Mouse (Mus musculus) hindbrain, embryonic 13.5 days (tissue): ENCODE measurements around the gene Hmx1. TPM values are rescaled to one million over a fixed set of nuclear protein-coding genes. Genes with fewer than 3 reads are reported as not detected.

Experiments used
- ATAC-seq: fragments of 200-750 bp; cut with Nextera tagmentation; 2 replicates; pipeline ENCODE4 v1.8.0; 2017; ENCODE audit warnings: moderate TSS enrichment; ENCODE audit not compliant: low FRiP score
- H3K27ac ChIP-seq: fragments of 300-500 bp; sonication (generic); 2 replicates; pipeline ENCODE4 v1.5.1; 2015; ENCODE audit warnings: inconsistent platforms, mild to moderate bottlenecking, moderate library complexity
- H3K27me3 ChIP-seq: fragments of 300-500 bp; sonication (generic); 2 replicates; pipeline ENCODE4 v1.6.1; 2015; ENCODE audit warnings: mild to moderate bottlenecking, inconsistent platforms
- H3K36me3 ChIP-seq: fragments of 300-500 bp; sonication (generic); 2 replicates; pipeline ENCODE4 v1.6.1; 2015; ENCODE audit warnings: mild to moderate bottlenecking, inconsistent platforms
- H3K4me1 ChIP-seq: fragments of 300-500 bp; sonication (generic); replicated peaks from 2 replicates; pipeline ENCODE4 v1.6.1; 2015; ENCODE audit warnings: inconsistent platforms
- H3K4me2 ChIP-seq: fragments of 300-500 bp; sonication (generic); 2 replicates; pipeline ENCODE4 v1.6.1; 2015; ENCODE audit warnings: inconsistent platforms, mild to moderate bottlenecking, moderate library complexity
- H3K4me3 ChIP-seq: fragments of 300-500 bp; sonication (generic); 2 replicates; pipeline ENCODE4 v1.5.1; 2015; ENCODE audit warnings: mild to moderate bottlenecking, inconsistent platforms
- H3K9ac ChIP-seq: fragments of 300-500 bp; sonication (generic); 2 replicates; pipeline ENCODE4 v1.6.1; 2015; ENCODE audit warnings: mild to moderate bottlenecking, inconsistent platforms
- H3K9me3 ChIP-seq: fragments of 300-500 bp; sonication (generic); 2 replicates; pipeline ENCODE4 v1.6.1; 2016; ENCODE audit warnings: inconsistent platforms
- WGBS: fragments of 180-500 bp; shearing (Covaris S2); methylation state at CpG from one replicate; pipeline ENCODE4 v1.1.7; 2015; 5-methylcytosine and 5-hydroxymethylcytosine counted together
- polyA plus RNA-seq: library from polyadenylated mRNA; unstranded; fragments of >200 nt; fragmentation: Nextera tagmentation; extraction: Ambion mirVana; gene quantifications from 2 replicates; pipeline ENCODE4 v1.2.1, GENCODE M21; 2015

Hmx1 gene
- polyA plus RNA-seq, 1 experiment from 2014 or later: 1.5 TPM

- no peaks in the 10 kb centered on the region for H3K36me3 ChIP-seq
- no peak overlapping the region for H3K4me2 ChIP-seq
- H3K27me3 ChIP-seq: peaks cover 98% of the 10 kb centered on the region
- no peaks in the 10 kb centered on the region for H3K4me1 ChIP-seq
- no peak overlapping the region for H3K27ac ChIP-seq
- WGBS: 52% methylated on average over 9 of the region's 9 CpGs
- no peak overlapping the region for H3K9ac ChIP-seq
- no peaks in the 10 kb centered on the region for H3K9me3 ChIP-seq
- no peak overlapping the region for H3K4me3 ChIP-seq
- ATAC-seq: no peak
These were observed 18.6 kb downstream of the Hmx1 start for GRCm38 (mm10) chr5:35407411-35407930.

GRCm38 (mm10) chr5:35411028-35411427, 22.1 kb downstream of the Hmx1 start:
- H3K4me1 ChIP-seq: no peaks in the 10 kb centered on the region
- H3K36me3 ChIP-seq: no peaks in the 10 kb centered on the region
- 73% methylated on average over 10 of the region's 10 CpGs for WGBS
- no peak overlapping the region for H3K4me3 ChIP-seq
- no peak overlapping the region for H3K27ac ChIP-seq
- H3K9me3 ChIP-seq: no peaks in the 10 kb centered on the region
- ATAC-seq: no peak
- no peak overlapping the region for H3K9ac ChIP-seq
- no peak overlapping the region for H3K4me2 ChIP-seq
- peaks cover 98% of the 10 kb centered on the region for H3K27me3 ChIP-seq

- Histone ChIP-seq H3K4me1 (no peaks in the 10 kb centered on the region), H3K4me3 (no peak overlapping the region), H3K9me3 (no peaks in the 10 kb centered on the region), H3K36me3 (no peaks in the 10 kb centered on the region), H3K4me2 (no peak overlapping the region), H3K27me3 (peaks cover 98% of the 10 kb centered on the region), H3K9ac (no peak overlapping the region), H3K27ac (no peak overlapping the region)
- 51% methylated on average over 12 of the region's 12 CpGs for WGBS
- no peak for ATAC-seq
These were observed 23.9 kb downstream of the Hmx1 start for GRCm38 (mm10) chr5:35412833-35413232.

- Histone ChIP-seq H3K9me3 (no peaks in the 10 kb centered on the region), H3K36me3 (no peaks in the 10 kb centered on the region), H3K27me3 (peaks cover 83% of the 10 kb centered on the region), H3K4me3 (no peak overlapping the region), H3K9ac (no peak overlapping the region), H3K4me2 (no peak overlapping the region), H3K27ac (no peak overlapping the region), H3K4me1 (no peaks in the 10 kb centered on the region)
- no peak for ATAC-seq
- 20% methylated on average over 7 of the region's 7 CpGs for WGBS
These were observed 28.8 kb downstream of the Hmx1 start for GRCm38 (mm10) chr5:35417707-35418106.

- H3K4me1 ChIP-seq: peaks cover 14% of the 10 kb centered on the region; the same call in 1 of the 2 replicates
- peaks cover 55% of the 10 kb centered on the region for H3K27me3 ChIP-seq
- no peaks in the 10 kb centered on the region for H3K9me3 ChIP-seq
- no peak overlapping the region for H3K4me3 ChIP-seq
- H3K36me3 ChIP-seq: no peaks in the 10 kb centered on the region
- 76% methylated on average over 4 of the region's 4 CpGs for WGBS
- no peak for ATAC-seq
- H3K9ac ChIP-seq: no peak overlapping the region
- no peak overlapping the region for H3K4me2 ChIP-seq
- H3K27ac ChIP-seq: no peak overlapping the region
These were observed 32.7 kb downstream of the Hmx1 start for GRCm38 (mm10) chr5:35421622-35422021.

GRCm38 (mm10) chr5:35425218-35425617, 36.3 kb downstream of the Hmx1 start:
- H3K27ac ChIP-seq: no peak overlapping the region
- no peak overlapping the region for H3K4me3 ChIP-seq
- H3K4me2 ChIP-seq: no peak overlapping the region
- H3K27me3 ChIP-seq: peaks cover 56% of the 10 kb centered on the region
- H3K36me3 ChIP-seq: no peaks in the 10 kb centered on the region
- no peaks in the 10 kb centered on the region for H3K9me3 ChIP-seq
- peaks cover 16% of the 10 kb centered on the region; the same call in 1 of the 2 replicates for H3K4me1 ChIP-seq
- ATAC-seq: no peak
- no peak overlapping the region for H3K9ac ChIP-seq
- 6% methylated on average over 11 of the region's 11 CpGs for WGBS

GRCm38 (mm10) chr5:35427901-35428300, 39.0 kb downstream of the Hmx1 start:
- no peak for ATAC-seq
- no peaks in the 10 kb centered on the region for H3K36me3 ChIP-seq
- H3K27ac ChIP-seq: no peak overlapping the region
- 72% methylated on average over 6 of the region's 6 CpGs for WGBS
- H3K27me3 ChIP-seq: peaks cover 48% of the 10 kb centered on the region
- H3K9ac ChIP-seq: no peak overlapping the region
- no peak overlapping the region for H3K4me2 ChIP-seq
- H3K4me3 ChIP-seq: no peak overlapping the region
- H3K4me1 ChIP-seq: peaks cover 24% of the 10 kb centered on the region
- no peaks in the 10 kb centered on the region for H3K9me3 ChIP-seq

GRCm38 (mm10) chr5:35428421-35428820, 39.5 kb downstream of the Hmx1 start:
- 93% methylated on average over 6 of the region's 6 CpGs for WGBS
- H3K4me3 ChIP-seq: no peak overlapping the region
- no peak overlapping the region for H3K27ac ChIP-seq
- peaks cover 43% of the 10 kb centered on the region for H3K27me3 ChIP-seq
- no peak for ATAC-seq
- no peak overlapping the region for H3K4me2 ChIP-seq
- H3K9me3 ChIP-seq: no peaks in the 10 kb centered on the region
- peaks cover 24% of the 10 kb centered on the region for H3K4me1 ChIP-seq
- no peaks in the 10 kb centered on the region for H3K36me3 ChIP-seq
- H3K9ac ChIP-seq: no peak overlapping the region

GRCm38 (mm10) chr5:35432098-35432497, 43.2 kb downstream of the Hmx1 start:
- H3K27me3 ChIP-seq: peaks cover 38% of the 10 kb centered on the region
- H3K4me1 ChIP-seq: peaks cover 13% of the 10 kb centered on the region; the same call in 1 of the 2 replicates
- 64% methylated on average over 6 of the region's 6 CpGs for WGBS
- no peak overlapping the region for H3K4me2 ChIP-seq
- H3K4me3 ChIP-seq: no peak overlapping the region
- no peaks in the 10 kb centered on the region for H3K36me3 ChIP-seq
- no peak overlapping the region for H3K9ac ChIP-seq
- no peak for ATAC-seq
- no peak overlapping the region for H3K27ac ChIP-seq
- no peaks in the 10 kb centered on the region for H3K9me3 ChIP-seq

- no peak overlapping the region for H3K9ac ChIP-seq
- no peak overlapping the region for H3K4me2 ChIP-seq
- H3K27me3 ChIP-seq: peaks cover 23% of the 10 kb centered on the region
- no peaks in the 10 kb centered on the region for H3K36me3 ChIP-seq
- 38% methylated on average over 5 of the region's 5 CpGs for whole genome bisulfite sequencing
- H3K4me1 ChIP-seq: peaks cover 13% of the 10 kb centered on the region; the same call in 1 of the 2 replicates
- H3K4me3 ChIP-seq: no peak overlapping the region
- ATAC-seq: no peak
- H3K9me3 ChIP-seq: no peaks in the 10 kb centered on the region
- no peak overlapping the region for H3K27ac ChIP-seq
These were observed 45.1 kb downstream of the Hmx1 start for GRCm38 (mm10) chr5:35434038-35434437.

GRCm38 (mm10) chr5:35434703-35435102, 45.8 kb downstream of the Hmx1 start:
- H3K27me3 ChIP-seq: peaks cover 16% of the 10 kb centered on the region
- peaks cover 13% of the 10 kb centered on the region; the same call in 1 of the 2 replicates for H3K4me1 ChIP-seq
- H3K4me3 ChIP-seq: no peak overlapping the region
- no peak overlapping the region for H3K9ac ChIP-seq
- no peaks in the 10 kb centered on the region for H3K9me3 ChIP-seq
- H3K27ac ChIP-seq: no peak overlapping the region
- 60% methylated on average over 6 of the region's 6 CpGs for WGBS
- H3K4me2 ChIP-seq: no peak overlapping the region
- no peaks in the 10 kb centered on the region for H3K36me3 ChIP-seq
- no peak for ATAC-seq

GRCm38 (mm10) chr5:35438805-35439204, 49.9 kb downstream of the Hmx1 start:
- Histone ChIP-seq H3K4me3 (no peak overlapping the region), H3K36me3 (no peaks in the 10 kb centered on the region), H3K27ac (no peak overlapping the region), H3K9ac (no peak overlapping the region), H3K4me2 (no peak overlapping the region), H3K9me3 (no peaks in the 10 kb centered on the region), H3K27me3 (0 out of 2 replicates have a peak, but pooled peaks cover 16% of the 10 kb centered on the region), H3K4me1 (peaks cover 13% of the 10 kb centered on the region; the same call in 1 of the 2 replicates)
- no peak for ATAC-seq
- 81% methylated on average over 6 of the region's 6 CpGs for WGBS

GRCm38 (mm10) chr5:35440459-35440858, 51.6 kb downstream of the Hmx1 start:
- no peak for ATAC-seq
- no peak overlapping the region for H3K27ac ChIP-seq
- 0 out of 2 replicates have a peak, but pooled peaks cover 12% of the 10 kb centered on the region for H3K27me3 ChIP-seq
- no peak overlapping the region for H3K4me2 ChIP-seq
- WGBS: 56% methylated on average over 8 of the region's 8 CpGs
- H3K4me1 ChIP-seq: peaks cover 8% of the 10 kb centered on the region
- H3K4me3 ChIP-seq: no peak overlapping the region
- H3K36me3 ChIP-seq: no peaks in the 10 kb centered on the region
- H3K9ac ChIP-seq: no peak overlapping the region
- no peaks in the 10 kb centered on the region for H3K9me3 ChIP-seq
